Mouse (Mus musculus) midbrain, embryonic 16.5 days (tissue): ENCODE data around the gene Cox19. TPM values are rescaled to one million over a fixed set of nuclear protein-coding genes. Genes with fewer than 3 reads are reported as not detected.
"Not testable (repeated sequence)": the region's sequence is repeated elsewhere in the genome, so short reads cannot be mapped to it uniquely, and the experiment has no call there.

Experiments
- ATAC-seq: fragments of 200-750 bp; cut with Nextera tagmentation; 2 replicates; pipeline ENCODE4 v1.8.0; 2017; ENCODE audit warnings: moderate TSS enrichment
- H3K27ac ChIP-seq: fragments of 300-500 bp; sonication (generic); 2 replicates; pipeline ENCODE4 v1.5.1; 2014; ENCODE audit warnings: mild to moderate bottlenecking, low read length, mixed read lengths
- H3K27me3 ChIP-seq: fragments of 300-500 bp; sonication (generic); 2 replicates; pipeline ENCODE4 v1.6.1; 2014; ENCODE audit warnings: low read depth, low read length, mixed read lengths; ENCODE audit not compliant: control insufficient read depth, insufficient read depth
- H3K36me3 ChIP-seq: fragments of 300-500 bp; sonication (generic); 2 replicates; pipeline ENCODE4 v1.6.1; 2014; ENCODE audit warnings: mild to moderate bottlenecking, low read length, moderate library complexity, mixed read lengths; ENCODE audit not compliant: control insufficient read depth, insufficient read depth
- H3K4me1 ChIP-seq: fragments of 300-500 bp; sonication (generic); 2 replicates; pipeline ENCODE4 v1.6.1; 2014; ENCODE audit warnings: mild to moderate bottlenecking, low read length, mixed read lengths; ENCODE audit not compliant: control insufficient read depth, insufficient read depth
- H3K4me2 ChIP-seq: fragments of 300-500 bp; sonication (generic); 2 replicates; pipeline ENCODE4 v1.6.1; 2014; ENCODE audit warnings: mild to moderate bottlenecking, low read length, mixed read lengths
- H3K4me3 ChIP-seq: fragments of 300-500 bp; sonication (generic); 2 replicates; pipeline ENCODE4 v1.5.1; 2014; ENCODE audit warnings: low read depth, mild to moderate bottlenecking, low read length, moderate library complexity, mixed read lengths
- H3K9ac ChIP-seq: fragments of 300-500 bp; sonication (generic); 2 replicates; pipeline ENCODE4 v1.6.1; 2014; ENCODE audit warnings: low read depth, low read length, mixed read lengths
- H3K9me3 ChIP-seq: fragments of 300-500 bp; sonication (generic); replicated peaks from 2 replicates; pipeline ENCODE4 v1.6.1; 2014; ENCODE audit warnings: mild to moderate bottlenecking, low read length, mixed read lengths; ENCODE audit not compliant: control insufficient read depth, poor library complexity, severe bottlenecking
- WGBS: fragments of 180-500 bp; shearing (Covaris S2); extraction: QIAGEN DNeasy Blood & Tissue Kit; methylation state at CpG from one replicate; pipeline ENCODE4 v1.1.7; 2014; 5-methylcytosine and 5-hydroxymethylcytosine counted together
- polyA plus RNA-seq: library from polyadenylated mRNA; unstranded; fragments of >200 nt; fragmentation: Nextera tagmentation; extraction: Ambion mirVana; gene quantifications from 2 replicates; pipeline ENCODE4 v1.2.1, GENCODE M21; 2015

Cox19 gene
- polyA plus RNA-seq, 1 experiment from 2014 or later: 102 TPM

DNA sequence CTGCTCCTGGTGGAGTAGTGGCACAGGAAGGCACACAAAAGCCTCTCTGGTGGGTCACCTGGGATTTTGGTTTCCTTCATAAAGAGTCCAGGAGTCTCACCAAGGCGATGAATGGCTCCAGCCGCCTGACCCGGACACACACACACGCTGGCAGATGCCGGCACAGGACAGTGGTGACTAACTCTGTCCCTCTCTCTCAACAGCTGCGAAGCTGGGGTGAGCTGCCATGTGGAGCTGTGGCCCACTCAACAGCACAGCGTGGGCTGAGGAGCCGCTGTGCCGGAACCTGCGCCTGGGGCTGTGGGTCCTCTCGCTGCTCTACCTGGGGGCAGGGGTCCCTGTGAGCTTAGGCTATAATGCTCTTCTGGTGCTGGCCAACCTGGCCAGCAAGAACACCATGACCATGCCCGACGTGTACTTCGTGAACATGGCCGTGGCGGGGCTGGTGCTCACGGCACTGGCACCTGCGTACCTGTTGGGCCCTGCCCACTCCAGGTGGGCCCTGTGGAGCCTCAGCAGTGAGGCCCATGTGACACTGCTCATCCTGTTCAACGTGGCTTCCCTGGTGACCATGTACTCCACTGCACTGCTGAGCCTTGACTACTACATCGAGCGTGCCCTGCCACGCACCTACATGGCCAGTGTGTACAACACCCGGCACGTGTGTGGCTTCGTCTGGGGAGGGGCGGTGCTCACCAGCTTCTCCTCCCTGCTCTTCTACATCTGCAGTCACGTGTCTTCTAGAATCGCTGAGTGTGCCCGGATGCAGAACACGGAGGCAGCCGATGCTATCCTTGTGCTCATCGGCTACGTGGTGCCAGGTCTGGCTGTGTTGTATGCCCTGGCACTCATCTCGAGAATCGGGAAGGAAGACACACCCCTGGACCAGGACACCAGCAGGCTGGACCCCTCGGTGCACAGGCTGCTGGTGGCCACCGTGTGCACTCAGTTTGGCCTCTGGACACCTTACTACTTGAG is 41.3 kb upstream of the Cox19 start:
- WGBS: 94% methylated on average over 37 of the region's 37 CpGs

DNA sequence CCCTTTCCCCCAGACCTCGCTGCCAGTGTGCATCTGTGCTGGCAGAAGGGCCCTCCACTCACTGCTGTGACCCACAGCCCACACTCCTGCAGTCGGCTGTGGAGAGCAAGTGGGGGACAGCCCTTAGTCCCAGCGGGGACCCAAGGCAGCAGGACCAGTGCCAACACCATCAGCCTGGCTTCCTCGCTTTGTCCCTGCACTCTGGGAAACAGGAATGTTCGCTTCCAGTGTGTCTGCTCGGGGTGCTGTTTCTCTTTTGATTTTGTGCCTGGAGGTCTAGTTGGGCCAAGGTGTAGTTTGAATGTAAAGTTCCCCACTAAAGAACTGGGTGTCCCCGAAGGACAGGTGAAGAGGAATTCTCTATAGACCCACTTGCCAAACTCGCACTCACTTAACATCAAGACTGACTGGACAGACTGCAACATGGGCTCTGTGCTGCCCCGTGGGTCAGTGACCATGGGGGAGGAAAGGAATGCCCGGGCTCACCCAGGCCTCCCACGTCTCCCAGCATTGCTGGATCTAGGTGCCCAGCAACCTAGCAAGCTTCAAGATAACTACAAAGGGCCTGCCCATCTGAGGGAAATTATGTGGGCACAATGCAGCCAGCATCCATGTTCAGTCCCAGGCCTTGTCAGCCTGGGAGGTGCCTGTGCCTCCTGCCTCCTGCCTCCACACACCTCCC is 40.2 kb upstream of the Cox19 start:
- 76% methylated on average over 11 of the region's 11 CpGs for WGBS
- peaks cover 4% of the 10 kb centered on the region; the same call in 1 of the 2 replicates for H3K4me1 ChIP-seq
- no peak for ATAC-seq
- H3K36me3 ChIP-seq: no peaks in the 10 kb centered on the region
- peak overlapping the region; percentile 8; the same call in 1 of the 2 replicates for H3K27ac ChIP-seq
- H3K9me3 ChIP-seq: no peaks in the 10 kb centered on the region
- H3K27me3 ChIP-seq: no peaks in the 10 kb centered on the region
- no peak overlapping the region for H3K4me2 ChIP-seq
- 0 out of 2 replicates have a peak overlapping the region, but pooled peaks have one; percentile 15 for H3K9ac ChIP-seq
- H3K4me3 ChIP-seq: no peak overlapping the region

More for the DNA sequence above, 41.3 kb upstream of the Cox19 start:
- Histone ChIP-seq H3K9ac (no peak overlapping the region), H3K9me3 (no peaks in the 10 kb centered on the region), H3K27ac (no peak overlapping the region), H3K4me1 (peaks cover 4% of the 10 kb centered on the region; the same call in 1 of the 2 replicates), H3K4me3 (no peak overlapping the region), H3K27me3 (no peaks in the 10 kb centered on the region), H3K4me2 (no peak overlapping the region), H3K36me3 (no peaks in the 10 kb centered on the region)
- no peak for ATAC-seq

DNA sequence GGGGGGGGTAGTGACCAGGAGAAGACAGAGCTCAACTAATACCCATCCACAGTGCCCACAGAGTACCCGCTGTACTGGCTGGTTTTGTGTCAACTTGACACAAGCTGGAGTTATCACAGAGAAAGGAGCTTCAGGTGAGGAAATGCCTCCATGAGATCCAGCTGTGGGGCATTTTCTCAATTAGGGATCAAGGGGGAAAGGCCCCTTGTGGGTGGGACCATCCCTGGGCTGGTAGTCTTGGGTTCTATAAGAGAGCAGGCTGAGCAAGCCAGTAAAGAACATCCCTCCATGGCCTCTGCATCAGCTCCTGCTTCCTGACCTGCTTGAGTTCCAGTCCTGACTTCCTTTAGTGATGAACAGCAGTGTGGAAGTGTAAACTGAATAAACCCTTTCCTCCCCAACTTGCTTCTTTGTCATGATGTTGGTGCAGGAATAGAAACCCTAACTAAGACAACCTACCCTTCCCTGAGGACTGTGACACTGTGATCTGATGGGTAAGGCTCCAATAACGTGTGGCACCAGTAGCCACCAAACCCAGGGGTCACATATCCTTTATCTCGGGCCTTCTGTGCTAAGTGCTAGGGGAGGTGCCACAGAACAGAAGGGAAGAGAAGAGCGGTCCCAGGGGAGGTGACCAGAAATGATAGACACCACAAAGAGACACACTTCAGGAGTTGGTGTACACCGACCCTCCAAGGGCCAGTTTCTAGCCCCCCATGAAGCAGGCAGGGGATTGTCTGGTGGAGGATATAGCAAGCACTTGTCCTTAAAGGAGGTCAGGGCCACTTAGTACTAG is 39.3 kb upstream of the Cox19 start:
- not testable (repeated sequence) for H3K27me3 ChIP-seq, H3K27ac ChIP-seq, H3K9ac ChIP-seq, H3K4me2 ChIP-seq, H3K36me3 ChIP-seq, H3K4me1 ChIP-seq, H3K9me3 ChIP-seq, H3K4me3 ChIP-seq, ATAC-seq
- 84% methylated on average over 5 of the region's 5 CpGs for WGBS

DNA sequence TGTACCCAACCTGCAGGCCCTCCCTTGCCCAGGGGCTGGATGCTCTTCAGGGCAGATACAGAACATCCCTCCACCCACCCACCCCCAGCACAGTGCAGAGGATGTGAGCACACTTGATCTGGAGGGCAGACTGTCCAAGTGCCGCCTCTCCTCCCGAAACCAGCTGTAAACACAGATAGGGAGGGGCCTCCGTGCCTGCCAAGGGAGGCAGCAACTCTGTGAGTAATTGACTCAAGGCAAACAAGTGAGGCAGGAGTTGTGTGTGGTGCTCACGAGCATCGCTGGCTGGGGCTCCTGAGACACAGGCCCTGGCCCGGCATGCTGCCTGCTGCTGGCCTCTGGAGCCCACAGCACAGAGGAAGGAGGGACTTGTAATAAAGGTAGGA is 38.5 kb upstream of the Cox19 start:
- ATAC-seq: peak; percentile 43
- H3K36me3 ChIP-seq: no peaks in the 10 kb centered on the region
- no peaks in the 10 kb centered on the region for H3K9me3 ChIP-seq
- peak overlapping the region; percentile 59 for H3K27ac ChIP-seq
- H3K9ac ChIP-seq: no peak overlapping the region
- no peaks in the 10 kb centered on the region for H3K27me3 ChIP-seq
- H3K4me3 ChIP-seq: no peak overlapping the region
- H3K4me1 ChIP-seq: peaks cover 4% of the 10 kb centered on the region; the same call in 1 of the 2 replicates
- WGBS: 55% methylated on average over 6 of the region's 6 CpGs
- H3K4me2 ChIP-seq: no peak overlapping the region

DNA sequence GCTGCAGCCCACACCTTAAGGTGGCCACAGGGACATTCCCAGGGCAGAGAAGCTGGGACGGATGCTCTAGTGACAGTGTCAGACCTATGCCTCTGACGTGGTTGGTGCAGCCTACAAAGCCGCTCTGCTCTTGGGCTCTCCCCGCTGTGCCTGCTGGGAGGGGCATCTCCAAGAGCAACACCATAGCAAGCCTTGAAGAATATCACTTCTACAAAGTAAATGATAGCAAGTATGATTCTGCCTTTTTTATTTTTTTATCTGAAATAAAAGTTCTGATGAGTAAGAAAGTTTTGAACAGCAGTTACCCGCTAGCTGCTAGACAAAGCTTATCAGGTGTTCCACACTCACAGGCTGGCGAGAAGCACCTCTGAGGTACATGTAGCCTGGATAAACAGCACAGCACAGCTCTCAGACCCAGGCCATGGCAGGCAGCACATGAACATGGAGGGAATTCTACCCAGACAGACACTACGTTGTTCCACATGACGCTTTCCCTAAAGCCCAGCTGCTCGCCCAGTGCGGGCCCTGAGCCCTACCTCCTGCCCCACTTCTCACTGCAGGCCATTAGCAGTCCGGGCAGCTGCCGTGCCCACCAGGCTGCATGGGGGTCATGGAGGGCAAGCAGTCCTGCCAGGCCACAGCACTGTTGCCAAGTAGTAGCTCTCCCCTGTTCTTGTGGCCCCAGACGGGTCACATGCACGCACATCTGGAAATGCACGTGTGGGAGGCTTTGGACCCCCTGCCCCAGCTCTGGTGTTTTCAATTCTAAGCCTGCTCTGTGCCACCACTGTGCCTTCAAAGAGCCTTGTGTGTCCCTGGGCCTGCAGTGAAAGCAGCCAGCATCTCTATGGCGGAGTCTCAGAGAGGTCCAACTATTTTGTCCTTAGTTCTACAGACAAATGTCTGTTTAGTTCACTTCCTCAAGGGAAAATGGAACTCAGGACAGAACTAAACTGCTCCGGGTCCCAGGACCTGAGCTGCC is 37.8 kb upstream of the Cox19 start:
- Histone ChIP-seq H3K9ac (no peak overlapping the region), H3K27ac (peak overlapping the region; percentile 59), H3K4me1 (peaks cover 4% of the 10 kb centered on the region; the same call in 1 of the 2 replicates), H3K27me3 (no peaks in the 10 kb centered on the region), H3K9me3 (no peaks in the 10 kb centered on the region), H3K4me3 (no peak overlapping the region), H3K4me2 (no peak overlapping the region), H3K36me3 (no peaks in the 10 kb centered on the region)
- ATAC-seq: 0 out of 2 replicates have a peak, but pooled peaks have one; percentile 27
- WGBS: 75% methylated on average over 17 of the region's 17 CpGs

DNA sequence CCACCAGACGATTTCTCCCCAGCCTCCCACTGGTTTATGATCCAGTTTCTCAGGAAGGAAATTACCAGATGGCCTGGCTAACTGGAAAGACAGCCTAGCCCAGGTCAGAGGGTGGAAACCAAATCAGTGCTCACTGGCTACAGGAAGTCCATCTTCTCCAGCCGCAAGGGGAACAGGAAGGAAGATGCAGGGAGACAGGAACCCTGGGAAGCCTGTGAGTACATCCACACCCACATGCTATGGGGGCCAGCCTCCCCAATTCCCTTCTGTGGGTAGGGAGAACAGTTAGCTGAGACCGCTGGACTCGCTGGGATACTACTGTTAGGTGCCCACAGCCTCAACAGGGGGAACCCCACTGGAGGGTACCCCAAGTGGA is 37.0 kb upstream of the Cox19 start:
- Histone ChIP-seq H3K27me3 (no peaks in the 10 kb centered on the region), H3K36me3 (no peaks in the 10 kb centered on the region), H3K4me1 (peaks cover 4% of the 10 kb centered on the region; the same call in 1 of the 2 replicates), H3K27ac (peak overlapping the region; percentile 58; the same call in 1 of the 2 replicates), H3K9ac (no peak overlapping the region), H3K9me3 (no peaks in the 10 kb centered on the region), H3K4me3 (no peak overlapping the region), H3K4me2 (no peak overlapping the region)
- WGBS: 76% methylated on average over 4 of the region's 4 CpGs
- no peak for ATAC-seq

DNA sequence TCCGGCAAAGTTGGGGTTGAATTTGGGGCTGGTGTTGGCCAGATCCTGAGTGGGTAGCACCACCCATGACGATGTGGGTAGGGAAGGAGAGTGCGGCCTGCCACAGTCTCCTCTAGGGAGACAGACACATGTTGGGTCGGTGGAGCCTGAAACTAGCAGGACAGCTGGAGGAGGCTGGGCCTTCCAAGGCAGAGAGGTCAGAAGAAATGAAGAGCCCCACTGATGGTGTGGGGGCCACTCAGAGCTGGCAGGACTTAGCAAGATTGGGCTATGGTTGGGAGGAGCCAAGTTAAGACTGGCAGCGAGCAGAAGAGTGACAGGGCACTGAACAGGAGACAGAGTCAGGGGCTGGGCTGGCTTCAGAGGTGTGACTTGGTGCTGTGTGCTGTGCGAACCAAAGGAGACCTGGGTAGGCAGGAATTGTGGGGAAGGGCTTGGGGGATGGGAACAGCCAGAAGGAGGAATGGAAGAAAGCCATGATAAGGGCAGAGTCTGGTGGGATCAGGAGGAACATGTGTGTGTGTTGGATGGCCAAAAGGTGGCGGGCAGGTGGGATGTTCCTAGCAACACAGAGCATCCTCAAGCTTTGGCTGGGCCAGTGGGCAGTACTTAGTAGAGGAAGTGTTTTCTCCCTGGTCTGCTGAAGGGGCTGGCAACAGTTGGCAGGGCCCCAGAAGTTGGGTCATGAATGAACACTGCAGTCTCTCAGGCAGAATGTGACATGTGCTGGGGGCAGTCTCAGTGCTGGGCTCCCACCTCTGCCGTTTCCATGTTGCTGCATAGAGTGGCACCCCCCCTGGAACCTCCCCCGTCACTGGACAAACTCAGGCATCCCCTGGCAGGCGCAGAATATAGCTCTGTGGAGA is 36.3 kb upstream of the Cox19 start:
- Histone ChIP-seq H3K27me3 (no peaks in the 10 kb centered on the region), H3K4me3 (no peak overlapping the region), H3K9me3 (no peaks in the 10 kb centered on the region), H3K36me3 (no peaks in the 10 kb centered on the region), H3K9ac (no peak overlapping the region), H3K4me1 (peaks cover 4% of the 10 kb centered on the region; the same call in 1 of the 2 replicates), H3K4me2 (no peak overlapping the region), H3K27ac (peak overlapping the region; percentile 18; the same call in 1 of the 2 replicates)
- 84% methylated on average over 10 of the region's 10 CpGs for WGBS
- ATAC-seq: 0 out of 2 replicates have a peak, but pooled peaks have one; percentile 19
